Mouse (Mus musculus) cortical plate, adult 2 months (tissue): ENCODE data around the gene Mocs3. TPM values are rescaled to one million over a fixed set of nuclear protein-coding genes. Genes with fewer than 3 reads are reported as not detected.

Source experiments
- H3K27ac ChIP-seq: fragments of 200-500 bp; 2 replicates; pipeline ENCODE4 v1.5.1; 2012; ENCODE audit warnings: low read length, control low read depth, inconsistent platforms; ENCODE audit not compliant: insufficient read depth
- H3K4me1 ChIP-seq: fragments of 200-500 bp; 2 replicates; pipeline ENCODE4 v1.6.1; 2011; ENCODE audit warnings: low read length; ENCODE audit not compliant: control insufficient read depth, insufficient read depth
- H3K4me3 ChIP-seq: fragments of 200-500 bp; 2 replicates; pipeline ENCODE4 v1.5.1; 2011; ENCODE audit warnings: mild to moderate bottlenecking, low read length, control low read depth; ENCODE audit not compliant: insufficient read depth
- CTCF ChIP-seq: fragments of 200-500 bp; IDR thresholded peaks from 2 replicates; pipeline ENCODE4 v1.5.1; 2011; ENCODE audit warnings: mild to moderate bottlenecking, control low read depth, low read length; ENCODE audit not compliant: insufficient read depth; ENCODE audit errors: extremely low read depth
- POLR2A ChIP-seq: fragments of 200-500 bp; IDR thresholded peaks from 2 replicates; pipeline ENCODE4 v1.6.1; 2011; ENCODE audit warnings: mild to moderate bottlenecking, low read length, control low read depth; ENCODE audit not compliant: insufficient read depth; ENCODE audit errors: extremely low read depth
- polyA plus RNA-seq: library from polyadenylated mRNA; depleted of rRNA; stranded (reverse); fragments of >200 nt; gene quantifications from 2 replicates; pipeline ENCODE4 v1.2.3, GENCODE M21; 2012

Mocs3 gene
- polyA plus RNA-seq, 1 experiment, result 14.6 TPM

- TF ChIP-seq POLR2A (peak; percentile 81; the same call in 1 of the 2 replicates), CTCF (peak; percentile 54)
These were observed 23.4 kb upstream of the Mocs3 start, which contains the start of gene Adnp for GRCm38 (mm10) chr2:168206725-168207644. Gene Adnp (minus strand): TSS chr2:168207112.

GRCm38 (mm10) chr2:168207883-168208282 is 22.5 kb upstream of the Mocs3 start:
- TF ChIP-seq POLR2A (no peak), CTCF (no peak)
- H3K4me3 ChIP-seq, result no peak overlapping the region; the same call in 1 of the 2 replicates
- peaks cover 4% of the 10 kb centered on the region; the same call in 1 of the 2 replicates for H3K4me1 ChIP-seq
- H3K27ac ChIP-seq, result peak overlapping the region; percentile 95; the same call in 1 of the 2 replicates

More at GRCm38 (mm10) chr2:168206725-168207644, 23.4 kb upstream of the Mocs3 start, which contains the start of gene Adnp:
- Histone ChIP-seq H3K4me1 (peaks cover 4% of the 10 kb centered on the region; the same call in 1 of the 2 replicates), H3K27ac (peak within 1 kb of the TSS; percentile 98), H3K4me3 (peak within 1 kb of the TSS; percentile 87)

- Histone ChIP-seq H3K4me3 (no peak overlapping the region), H3K27ac (no peak overlapping the region), H3K4me1 (no peaks in the 10 kb centered on the region)
- TF ChIP-seq CTCF, result 0 out of 2 replicates have a peak, but pooled peaks have one; percentile 2
- TF ChIP-seq POLR2A, result no peak
These were observed 16.5 kb upstream of the Mocs3 start for GRCm38 (mm10) chr2:168213788-168214397.

- H3K27ac ChIP-seq, result no peak overlapping the region
- peaks cover 2% of the 10 kb centered on the region for H3K4me1 ChIP-seq
- TF ChIP-seq CTCF (no peak), POLR2A (no peak)
- no peak overlapping the region for H3K4me3 ChIP-seq
These were observed 7.1 kb upstream of the Mocs3 start for GRCm38 (mm10) chr2:168223326-168223725.

- H3K4me1 ChIP-seq, result peaks cover 2% of the 10 kb centered on the region
These were observed 1.1 kb upstream of the Mocs3 start for GRCm38 (mm10) chr2:168229116-168230025.

GRCm38 (mm10) chr2:168230773-168231470 is 500 bp downstream of the Mocs3 start:
- Histone ChIP-seq H3K4me3 (peak overlapping the region; percentile 51), H3K4me1 (peaks cover 2% of the 10 kb centered on the region), H3K27ac (peak overlapping the region; percentile 81)
- TF ChIP-seq POLR2A (no peak), CTCF (no peak)

More at GRCm38 (mm10) chr2:168229116-168230025, 1.1 kb upstream of the Mocs3 start:
- TF ChIP-seq POLR2A (no peak), CTCF (no peak)
- H3K27ac ChIP-seq, result peak overlapping the region; percentile 81
- H3K4me3 ChIP-seq, result peak overlapping the region; percentile 51

GRCm38 (mm10) chr2:168231471-168231829 is 1.0 kb downstream of the Mocs3 start:
- peaks cover 2% of the 10 kb centered on the region for H3K4me1 ChIP-seq
- no peak overlapping the region for H3K27ac ChIP-seq
- no peak for TF ChIP-seq POLR2A
- TF ChIP-seq CTCF, result no peak
- H3K4me3 ChIP-seq, result peak overlapping the region; percentile 51

- TF ChIP-seq CTCF (no peak), POLR2A (no peak)
- no peak overlapping the region for H3K27ac ChIP-seq
- no peaks in the 10 kb centered on the region; the same call in none of the 2 replicates for H3K4me1 ChIP-seq
- H3K4me3 ChIP-seq, result no peak overlapping the region
These were observed 2.9 kb downstream of the Mocs3 start for GRCm38 (mm10) chr2:168233286-168233685.

- no peak overlapping the region for H3K27ac ChIP-seq
- no peak overlapping the region for H3K4me3 ChIP-seq
- TF ChIP-seq CTCF, result no peak
- TF ChIP-seq POLR2A, result no peak
- H3K4me1 ChIP-seq, result no peaks in the 10 kb centered on the region
These were observed 7.9 kb downstream of the Mocs3 start for GRCm38 (mm10) chr2:168238335-168238734.
